Mouse (Mus musculus) midbrain, embryonic 16.5 days (tissue): ENCODE data around the gene Krtap10-10. TPM values are rescaled to one million over a fixed set of nuclear protein-coding genes. Genes with fewer than 3 reads are reported as not detected.

Experiments used
- ATAC-seq: fragments of 200-750 bp; cut with Nextera tagmentation; 2 replicates; pipeline ENCODE4 v1.8.0; 2017; ENCODE audit warnings: moderate TSS enrichment
- H3K27ac ChIP-seq: fragments of 300-500 bp; sonication (generic); 2 replicates; pipeline ENCODE4 v1.5.1; 2014; ENCODE audit warnings: mild to moderate bottlenecking, low read length, mixed read lengths
- H3K27me3 ChIP-seq: fragments of 300-500 bp; sonication (generic); 2 replicates; pipeline ENCODE4 v1.6.1; 2014; ENCODE audit warnings: low read depth, low read length, mixed read lengths; ENCODE audit not compliant: control insufficient read depth, insufficient read depth
- H3K36me3 ChIP-seq: fragments of 300-500 bp; sonication (generic); 2 replicates; pipeline ENCODE4 v1.6.1; 2014; ENCODE audit warnings: mild to moderate bottlenecking, low read length, moderate library complexity, mixed read lengths; ENCODE audit not compliant: control insufficient read depth, insufficient read depth
- H3K4me1 ChIP-seq: fragments of 300-500 bp; sonication (generic); 2 replicates; pipeline ENCODE4 v1.6.1; 2014; ENCODE audit warnings: mild to moderate bottlenecking, low read length, mixed read lengths; ENCODE audit not compliant: control insufficient read depth, insufficient read depth
- H3K4me2 ChIP-seq: fragments of 300-500 bp; sonication (generic); 2 replicates; pipeline ENCODE4 v1.6.1; 2014; ENCODE audit warnings: mild to moderate bottlenecking, low read length, mixed read lengths
- H3K4me3 ChIP-seq: fragments of 300-500 bp; sonication (generic); 2 replicates; pipeline ENCODE4 v1.5.1; 2014; ENCODE audit warnings: low read depth, mild to moderate bottlenecking, low read length, moderate library complexity, mixed read lengths
- H3K9ac ChIP-seq: fragments of 300-500 bp; sonication (generic); 2 replicates; pipeline ENCODE4 v1.6.1; 2014; ENCODE audit warnings: low read depth, low read length, mixed read lengths
- H3K9me3 ChIP-seq: fragments of 300-500 bp; sonication (generic); replicated peaks from 2 replicates; pipeline ENCODE4 v1.6.1; 2014; ENCODE audit warnings: mild to moderate bottlenecking, low read length, mixed read lengths; ENCODE audit not compliant: control insufficient read depth, poor library complexity, severe bottlenecking
- WGBS: fragments of 180-500 bp; shearing (Covaris S2); extraction: QIAGEN DNeasy Blood & Tissue Kit; methylation state at CpG from one replicate; pipeline ENCODE4 v1.1.7; 2014; 5-methylcytosine and 5-hydroxymethylcytosine counted together
- polyA plus RNA-seq: library from polyadenylated mRNA; unstranded; fragments of >200 nt; fragmentation: Nextera tagmentation; extraction: Ambion mirVana; gene quantifications from 2 replicates; pipeline ENCODE4 v1.2.1, GENCODE M21; 2015

Gene Krtap10-10
- polyA plus RNA-seq, 1 experiment from 2014 or later, result not detected

GRCm38 (mm10) chr10:77814382-77814781 is 21.4 kb upstream of the Krtap10-10 start, which contains the start of gene Gm2696:
Gene Gm2696, plus strand, starts transcription at chr10:77814682.
- 62% methylated on average over 4 of the region's 4 CpGs for WGBS
- Histone ChIP-seq H3K4me3 (no peak within 1 kb of the TSS), H3K27ac (no peak within 1 kb of the TSS), H3K27me3 (no peaks in the 10 kb centered on the region), H3K4me1 (no peaks in the 10 kb centered on the region), H3K36me3 (no peaks in the 10 kb centered on the region), H3K9ac (no peak within 1 kb of the TSS), H3K4me2 (no peak within 1 kb of the TSS), H3K9me3 (no peaks in the 10 kb centered on the region)
- no peak for ATAC-seq

- Histone ChIP-seq H3K27ac (no peak overlapping the region), H3K36me3 (no peaks in the 10 kb centered on the region), H3K4me3 (no peak overlapping the region), H3K9ac (no peak overlapping the region), H3K4me1 (no peaks in the 10 kb centered on the region), H3K27me3 (no peaks in the 10 kb centered on the region), H3K4me2 (no peak overlapping the region), H3K9me3 (no peaks in the 10 kb centered on the region)
- WGBS, result 38% methylated on average over 5 of the region's 5 CpGs
- ATAC-seq, result no peak
Observed at GRCm38 (mm10) chr10:77815514-77815913, 20.2 kb upstream of the Krtap10-10 start.

- Histone ChIP-seq H3K9me3 (no peaks in the 10 kb centered on the region), H3K9ac (no peak overlapping the region), H3K4me3 (no peak overlapping the region), H3K27ac (no peak overlapping the region), H3K27me3 (no peaks in the 10 kb centered on the region), H3K36me3 (no peaks in the 10 kb centered on the region), H3K4me1 (no peaks in the 10 kb centered on the region), H3K4me2 (no peak overlapping the region)
- ATAC-seq, result peak; percentile 60
- WGBS, result 95% methylated on average over 4 of the region's 4 CpGs
Observed at GRCm38 (mm10) chr10:77818523-77818922, 17.2 kb upstream of the Krtap10-10 start.

GRCm38 (mm10) chr10:77819203-77819602 is 16.5 kb upstream of the Krtap10-10 start:
- Histone ChIP-seq H3K4me2 (peak overlapping the region; percentile 26; the same call in 1 of the 2 replicates), H3K4me3 (no peak overlapping the region), H3K4me1 (no peaks in the 10 kb centered on the region), H3K36me3 (no peaks in the 10 kb centered on the region), H3K27me3 (no peaks in the 10 kb centered on the region), H3K9ac (no peak overlapping the region), H3K9me3 (0 out of 2 replicates have a peak, but pooled peaks cover 2% of the 10 kb centered on the region), H3K27ac (no peak overlapping the region)
- ATAC-seq, result peak; percentile 62; the same call in 1 of the 2 replicates
- WGBS, result 28% methylated on average over 4 of the region's 4 CpGs

- Histone ChIP-seq H3K4me3 (no peak within 1 kb of the TSS), H3K9ac (no peak within 1 kb of the TSS), H3K36me3 (no peaks in the 10 kb centered on the region), H3K4me2 (no peak within 1 kb of the TSS), H3K27me3 (no peaks in the 10 kb centered on the region), H3K4me1 (no peaks in the 10 kb centered on the region), H3K27ac (no peak within 1 kb of the TSS), H3K9me3 (0 out of 2 replicates have a peak, but pooled peaks cover 2% of the 10 kb centered on the region)
- WGBS, result 71% methylated on average over 6 of the region's 6 CpGs
- no peak for ATAC-seq
Observed at GRCm38 (mm10) chr10:77826951-77827350, 8.8 kb upstream of the Krtap10-10 start, which contains the start of gene Krtap10-4. Gene Krtap10-4, minus strand, starts transcription at chr10:77827095.

- Histone ChIP-seq H3K4me2 (no peak overlapping the region), H3K36me3 (no peaks in the 10 kb centered on the region), H3K4me3 (no peak overlapping the region), H3K4me1 (no peaks in the 10 kb centered on the region), H3K9me3 (no peaks in the 10 kb centered on the region; the same call in 1 of the 2 replicates), H3K9ac (no peak overlapping the region), H3K27ac (no peak overlapping the region), H3K27me3 (no peaks in the 10 kb centered on the region)
- 84% methylated on average over 6 of the region's 6 CpGs for WGBS
- no peak for ATAC-seq
Observed at GRCm38 (mm10) chr10:77839006-77839405, 3.3 kb downstream of the Krtap10-10 start.

- Histone ChIP-seq H3K4me2 (no peak within 1 kb of the TSS), H3K27ac (no peak within 1 kb of the TSS), H3K9me3 (peaks cover 4% of the 10 kb centered on the region; the same call in 1 of the 2 replicates), H3K4me1 (no peaks in the 10 kb centered on the region), H3K27me3 (no peaks in the 10 kb centered on the region), H3K4me3 (no peak within 1 kb of the TSS), H3K9ac (no peak within 1 kb of the TSS), H3K36me3 (no peaks in the 10 kb centered on the region)
- ATAC-seq, result no peak
- 50% methylated on average over 1 of the region's 3 CpGs for WGBS
Observed at GRCm38 (mm10) chr10:77846503-77846902, 10.8 kb downstream of the Krtap10-10 start, which contains the start of gene Gm36176. Gene Gm36176, plus strand, starts transcription at chr10:77846803.

GRCm38 (mm10) chr10:77846961-77847360 is 11.2 kb downstream of the Krtap10-10 start:
- Histone ChIP-seq H3K9me3 (peaks cover 4% of the 10 kb centered on the region; the same call in 1 of the 2 replicates), H3K36me3 (no peaks in the 10 kb centered on the region), H3K4me2 (no peak overlapping the region), H3K27ac (no peak overlapping the region), H3K4me1 (no peaks in the 10 kb centered on the region), H3K9ac (no peak overlapping the region), H3K4me3 (no peak overlapping the region), H3K27me3 (no peaks in the 10 kb centered on the region)
- WGBS, result 13% methylated on average over 2 of the region's 2 CpGs
- no peak for ATAC-seq

GRCm38 (mm10) chr10:77847538-77847937 is 11.8 kb downstream of the Krtap10-10 start:
- Histone ChIP-seq H3K9me3 (peaks cover 4% of the 10 kb centered on the region; the same call in 1 of the 2 replicates), H3K9ac (no peak overlapping the region), H3K36me3 (no peaks in the 10 kb centered on the region), H3K27me3 (no peaks in the 10 kb centered on the region), H3K4me2 (no peak overlapping the region), H3K4me3 (no peak overlapping the region), H3K27ac (no peak overlapping the region), H3K4me1 (no peaks in the 10 kb centered on the region)
- WGBS, result 67% methylated on average over 2 of the region's 2 CpGs
- no peak for ATAC-seq
